Mouse (Mus musculus): ENCODE data around the gene Vkorc1l1.

- no peak for TF ChIP-seq POLR2A (IDR thresholded peaks at IDR 0.05; ENCODE audit: insufficient read depth, low read depth, low read length)
- TF ChIP-seq CTCF (IDR thresholded peaks at IDR 0.05), result no peak
Observed at GRCm38 (mm10) chr5:129924820-129925452, 16.8 kb upstream of the Vkorc1l1 start.
